Mouse (Mus musculus) heart, adult 2 months (tissue): ENCODE data around the gene Rapgefl1. TPM values are rescaled to one million over a fixed set of nuclear protein-coding genes. Genes with fewer than 3 reads are reported as not detected.
"Not testable (repeated sequence)": the region's sequence is repeated elsewhere in the genome, so short reads cannot be mapped to it uniquely, and the experiment has no call there.

Experiments used
- DNase-seq, 2 experiments: peaks; one replicate each; pipeline ENCODE4 v3.0.0; 2021
- H3K27ac ChIP-seq: fragments of 200-600 bp; 2 replicates; pipeline ENCODE4 v1.8.1; 2022
- H3K27me3 ChIP-seq: fragments of 200-500 bp; 2 replicates; pipeline ENCODE4 v1.6.1; 2012; ENCODE audit warnings: mild to moderate bottlenecking, low read length, inconsistent platforms, mixed read lengths; ENCODE audit not compliant: control insufficient read depth, insufficient read depth
- H3K36me3 ChIP-seq: fragments of 200-500 bp; 2 replicates; pipeline ENCODE4 v1.6.1; 2012; ENCODE audit warnings: low read length, inconsistent platforms; ENCODE audit not compliant: control insufficient read depth, insufficient read depth
- H3K4me1 ChIP-seq: fragments of 200-500 bp; 2 replicates; pipeline ENCODE4 v1.6.1; 2011; ENCODE audit warnings: low read length; ENCODE audit not compliant: control insufficient read depth, insufficient read depth
- H3K4me3 ChIP-seq: fragments of 200-600 bp; 2 replicates; pipeline ENCODE4 v1.8.1; 2022
- H3K79me2 ChIP-seq: fragments of 200-500 bp; replicated peaks from 2 replicates; pipeline ENCODE4 v1.6.1; 2012; ENCODE audit warnings: mild to moderate bottlenecking, inconsistent platforms, low read length, moderate library complexity, mixed read lengths; ENCODE audit not compliant: control insufficient read depth, insufficient read depth
- H3K9ac ChIP-seq: fragments of 200-500 bp; 2 replicates; pipeline ENCODE4 v1.6.1; 2012; ENCODE audit warnings: low read depth, mild to moderate bottlenecking, control low read depth, inconsistent platforms, low read length, mixed read lengths
- CTCF ChIP-seq: fragments of 200-600 bp; IDR thresholded peaks from 2 replicates; pipeline ENCODE4 v1.8.1; 2022; ENCODE audit warnings: antibody characterized with exemption, mild to moderate bottlenecking, moderate library complexity
- EP300 ChIP-seq: fragments of 200-500 bp; IDR thresholded peaks from 2 replicates; pipeline ENCODE4 v1.6.1; 2011; ENCODE audit warnings: low read depth, low read length, control low read depth; ENCODE audit not compliant: insufficient read depth
- POLR2A ChIP-seq: fragments of 200-500 bp; IDR thresholded peaks from 2 replicates; pipeline ENCODE4 v1.6.1; 2011; ENCODE audit warnings: mild to moderate bottlenecking, low read depth, low read length, control low read depth; ENCODE audit not compliant: insufficient read depth
- WGBS: fragments of 180-500 bp; shearing (Covaris S2); methylation state at CpG from one replicate; pipeline ENCODE4 v1.1.7; 2018; 5-methylcytosine and 5-hydroxymethylcytosine counted together
- intact Hi-C: fragments of 180-260 bp; cut with DNase I; formaldehyde crosslinking; loops from one replicate; pipeline ENCODE4 v1.15.1; 2025
- polyA plus RNA-seq: library from polyadenylated mRNA; depleted of rRNA; stranded (reverse); fragments of >200 nt; gene quantifications from 2 replicates; pipeline ENCODE4 v1.2.3, GENCODE M21; 2012
- total RNA-seq, 2 experiments: library from RNA; stranded (reverse); gene quantifications; 2 replicates each; pipeline ENCODE4 v1.2.3; 2021

Gene Rapgefl1
- total and polyA plus RNA-seq, 3 experiments: 0.50 to 3.0 (median 0.77) TPM

- peaks cover 2% of the 10 kb centered on the region for H3K79me2 ChIP-seq
- H3K36me3 ChIP-seq: peaks cover 36% of the 10 kb centered on the region
- H3K9ac ChIP-seq: peak overlapping the region; percentile 95
- WGBS: under 1% methylated on average over 73 of the region's 84 CpGs
- peaks cover 6% of the 10 kb centered on the region for H3K4me1 ChIP-seq
- TF ChIP-seq POLR2A: peak; percentile 85
- peak; percentile 54 for TF ChIP-seq CTCF
- peak; percentile 64; the same call in 1 of the 2 replicates for TF ChIP-seq EP300
- H3K27me3 ChIP-seq: no peaks in the 10 kb centered on the region
- intact Hi-C loops: loop anchor here (1.0 kb wide), 1 partner anchor 13 kb away; no protein-coding TSS in a partner anchor
- peak overlapping the region; percentile 99 for H3K4me3 ChIP-seq
- peak overlapping the region; percentile 92 for H3K27ac ChIP-seq
- peak; percentile 99 to 100 for DNase-seq
Measured at GRCm38 (mm10) chr11:98809457-98810290, 26.9 kb upstream of the Rapgefl1 start.

GRCm38 (mm10) chr11:98810686-98811085, 25.9 kb upstream of the Rapgefl1 start:
- TF ChIP-seq CTCF: no peak
- TF ChIP-seq POLR2A: no peak
- TF ChIP-seq EP300: no peak
- Histone ChIP-seq H3K4me1 (peaks cover 6% of the 10 kb centered on the region), H3K27ac (no peak overlapping the region; the same call in 1 of the 2 replicates), H3K9ac (peak overlapping the region; percentile 95), H3K4me3 (peak overlapping the region; percentile 99), H3K36me3 (peaks cover 36% of the 10 kb centered on the region), H3K79me2 (peaks cover 3% of the 10 kb centered on the region), H3K27me3 (no peaks in the 10 kb centered on the region)
- intact Hi-C loops: no loop called here
- DNase-seq: no peak
- WGBS: 57% methylated on average over 7 of the region's 7 CpGs

DNA sequence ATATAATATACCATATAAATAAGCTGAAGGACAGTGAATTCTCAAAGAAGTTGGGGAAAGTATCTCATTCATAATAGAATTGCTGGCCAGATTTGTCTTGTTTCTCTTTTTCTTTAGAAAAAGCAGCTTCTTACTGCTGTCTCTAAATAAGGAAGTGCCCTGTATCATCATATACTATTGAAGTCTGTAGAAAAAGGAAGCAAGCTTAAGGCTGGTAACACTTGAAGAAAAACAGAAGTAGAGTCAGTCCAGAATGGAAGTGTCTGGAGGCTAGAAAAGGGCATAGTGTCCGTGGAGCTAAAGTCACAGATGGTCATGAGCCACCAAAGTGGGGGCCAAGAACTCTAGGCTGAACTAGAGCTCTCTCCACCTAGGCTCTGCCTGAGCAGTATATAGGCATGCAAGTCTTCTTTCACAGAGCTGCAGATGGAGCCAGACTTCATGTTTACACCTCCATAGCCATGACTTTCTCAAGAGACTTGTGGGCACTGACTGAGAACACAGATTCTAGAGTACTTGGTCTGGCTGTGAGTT, 19.8 kb upstream of the Rapgefl1 start:
- intact Hi-C loops: no loop called here
- Histone ChIP-seq H3K27ac (no peak overlapping the region), H3K4me3 (no peak overlapping the region), H3K4me1 (peaks cover 2% of the 10 kb centered on the region; the same call in 1 of the 2 replicates), H3K36me3 (peaks cover 17% of the 10 kb centered on the region), H3K79me2 (peaks cover 3% of the 10 kb centered on the region; the same call in 1 of the 2 replicates), H3K9ac (no peak overlapping the region), H3K27me3 (no peaks in the 10 kb centered on the region)
- WGBS: 89% methylated on average over 1 of the region's 1 CpGs
- no peak for DNase-seq
- no peak for TF ChIP-seq EP300
- no peak for TF ChIP-seq CTCF
- no peak for TF ChIP-seq POLR2A

GRCm38 (mm10) chr11:98820968-98821367, 15.6 kb upstream of the Rapgefl1 start:
- DNase-seq: no peak
- H3K27ac ChIP-seq: no peak overlapping the region
- no peaks in the 10 kb centered on the region; the same call in 1 of the 2 replicates for H3K79me2 ChIP-seq
- H3K4me1 ChIP-seq: peaks cover 2% of the 10 kb centered on the region; the same call in 1 of the 2 replicates
- peaks cover 8% of the 10 kb centered on the region for H3K36me3 ChIP-seq
- intact Hi-C loops: no loop called here
- H3K9ac ChIP-seq: no peak overlapping the region
- TF ChIP-seq CTCF: no peak
- TF ChIP-seq POLR2A: no peak
- TF ChIP-seq EP300: no peak
- no peaks in the 10 kb centered on the region for H3K27me3 ChIP-seq
- 92% methylated on average over 5 of the region's 5 CpGs for WGBS
- no peak overlapping the region for H3K4me3 ChIP-seq

DNA sequence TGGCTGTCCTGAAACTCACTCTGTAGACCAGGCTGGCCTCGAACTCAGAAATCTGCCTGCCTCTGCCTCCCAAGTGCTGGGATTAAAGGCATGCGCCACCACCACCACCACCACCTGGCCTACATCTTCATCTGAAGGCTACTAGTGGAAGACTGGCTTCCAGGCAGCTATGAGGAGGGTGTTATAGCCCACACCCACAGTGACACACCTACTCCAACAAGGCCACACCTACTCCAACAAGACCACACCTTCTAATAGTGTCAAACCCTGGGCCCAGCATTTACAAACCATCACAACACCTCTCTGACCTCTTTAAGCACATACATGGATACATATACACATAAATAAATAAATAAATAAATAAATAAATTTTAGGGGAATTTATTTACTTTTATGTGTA, 10.5 kb upstream of the Rapgefl1 start:
- intact Hi-C loops, H3K27ac ChIP-seq, H3K27me3 ChIP-seq, H3K4me1 ChIP-seq, H3K79me2 ChIP-seq, H3K4me3 ChIP-seq, DNase-seq, H3K9ac ChIP-seq: not testable (repeated sequence)
- peaks cover 16% of the 10 kb centered on the region for H3K36me3 ChIP-seq
- WGBS: 86% methylated on average over 2 of the region's 2 CpGs

- Histone ChIP-seq H3K9ac (no peak overlapping the region), H3K36me3 (peaks cover 18% of the 10 kb centered on the region), H3K4me1 (peaks cover 5% of the 10 kb centered on the region), H3K27ac (no peak overlapping the region), H3K79me2 (no peaks in the 10 kb centered on the region; the same call in none of the 2 replicates), H3K27me3 (no peaks in the 10 kb centered on the region), H3K4me3 (no peak overlapping the region)
- intact Hi-C loops: loop anchor here (2.0 kb wide), 1 partner anchor 33 kb away; the partner anchor contains the start of gene Msl1
- 75% methylated on average over 2 of the region's 2 CpGs for WGBS
- TF ChIP-seq EP300 (no peak), POLR2A (no peak), CTCF (no peak)
- DNase-seq: no peak
Measured at GRCm38 (mm10) chr11:98827877-98828276, 8.7 kb upstream of the Rapgefl1 start.
